Mouse (Mus musculus): Measurements from ENCODE around the gene Ebna1bp2. TPM values are rescaled to one million over a fixed set of nuclear protein-coding genes. Genes with fewer than 3 reads are reported as not detected.

The Ebna1bp2 gene
- total RNA-seq (2015): 54.9 and 61.9 TPM in 2 replicates
- total RNA-seq (2017): 46.8 and 63.7 TPM in 2 replicates

- ATAC-seq (ENCODE audit: poor library complexity, severe bottlenecking): peak; percentile 97
Measured at GRCm38 (mm10) chr4:118620279-118620966, at the start of gene Ebna1bp2, which contains the start of gene Cfap57. Gene Ebna1bp2 (plus strand): TSS chr4:118620799. Gene Cfap57 (minus strand): TSS chr4:118620777.

GRCm38 (mm10) chr4:118571441-118571840 is 49.2 kb upstream of the Ebna1bp2 start:
- ATAC-seq (ENCODE audit: poor library complexity, severe bottlenecking): no peak

GRCm38 (mm10) chr4:118576097-118576496 is 44.5 kb upstream of the Ebna1bp2 start:
- peak; percentile 65 for ATAC-seq (ENCODE audit: poor library complexity, severe bottlenecking)

GRCm38 (mm10) chr4:118579313-118579712 is 41.3 kb upstream of the Ebna1bp2 start:
- ATAC-seq (ENCODE audit: poor library complexity, severe bottlenecking): peak; percentile 66

GRCm38 (mm10) chr4:118581508-118581907 is 39.1 kb upstream of the Ebna1bp2 start:
- ATAC-seq (ENCODE audit: poor library complexity, severe bottlenecking): no peak

GRCm38 (mm10) chr4:118582629-118583028 is 38.0 kb upstream of the Ebna1bp2 start:
- ATAC-seq (ENCODE audit: poor library complexity, severe bottlenecking): no peak

- ATAC-seq (ENCODE audit: poor library complexity, severe bottlenecking): no peak
Measured at GRCm38 (mm10) chr4:118589053-118589732, 31.4 kb upstream of the Ebna1bp2 start.

- ATAC-seq (ENCODE audit: poor library complexity, severe bottlenecking): no peak
Measured at GRCm38 (mm10) chr4:118589733-118590130, 30.9 kb upstream of the Ebna1bp2 start.

- no peak for ATAC-seq (ENCODE audit: poor library complexity, severe bottlenecking)
Measured at GRCm38 (mm10) chr4:118604065-118604464, 16.5 kb upstream of the Ebna1bp2 start.

GRCm38 (mm10) chr4:118609836-118610235 is 10.8 kb upstream of the Ebna1bp2 start:
- peak; percentile 78 for ATAC-seq (ENCODE audit: poor library complexity, severe bottlenecking)

- ATAC-seq (ENCODE audit: poor library complexity, severe bottlenecking): peak; percentile 39
Measured at GRCm38 (mm10) chr4:118612619-118613018, 8.0 kb upstream of the Ebna1bp2 start.

GRCm38 (mm10) chr4:118615412-118615811 is 5.2 kb upstream of the Ebna1bp2 start:
- ATAC-seq (ENCODE audit: poor library complexity, severe bottlenecking): no peak

- peak; percentile 17 for ATAC-seq (ENCODE audit: poor library complexity, severe bottlenecking)
Measured at GRCm38 (mm10) chr4:118620967-118621320, 345 bp downstream of the Ebna1bp2 start.

- no peak for ATAC-seq (ENCODE audit: poor library complexity, severe bottlenecking)
Measured at GRCm38 (mm10) chr4:118621781-118622180, 1.2 kb downstream of the Ebna1bp2 start.

GRCm38 (mm10) chr4:118630261-118630660 is 9.7 kb downstream of the Ebna1bp2 start:
- no peak for ATAC-seq (ENCODE audit: poor library complexity, severe bottlenecking)

- no peak for ATAC-seq (ENCODE audit: poor library complexity, severe bottlenecking)
Measured at GRCm38 (mm10) chr4:118642346-118643190, 22.0 kb downstream of the Ebna1bp2 start.

GRCm38 (mm10) chr4:118645234-118645633 is 24.6 kb downstream of the Ebna1bp2 start:
- peak; percentile 86 for ATAC-seq (ENCODE audit: poor library complexity, severe bottlenecking)

GRCm38 (mm10) chr4:118658652-118659051 is 38.1 kb downstream of the Ebna1bp2 start, which contains the start of gene Olfr62:
Gene Olfr62 (plus strand): TSS chr4:118658952.
- no peak for ATAC-seq (ENCODE audit: poor library complexity, severe bottlenecking)

Measured in megakaryocyte, adult 5-6 weeks (primary cell).